Mouse (Mus musculus) olfactory bulb, adult 2 months (tissue): ENCODE results near the gene Tmem246.

ENCODE experiments used
- CTCF ChIP-seq: fragments of 200-500 bp; IDR thresholded peaks from 2 replicates; pipeline ENCODE4 v1.5.1; 2012; ENCODE audit warnings: low read depth, mild to moderate bottlenecking, low read length, moderate library complexity; ENCODE audit not compliant: insufficient read depth
- POLR2A ChIP-seq: fragments of 200-500 bp; IDR thresholded peaks from 2 replicates; pipeline ENCODE4 v1.6.1; 2012; ENCODE audit warnings: mild to moderate bottlenecking, low read depth, low read length, moderate library complexity; ENCODE audit not compliant: insufficient read depth

DNA sequence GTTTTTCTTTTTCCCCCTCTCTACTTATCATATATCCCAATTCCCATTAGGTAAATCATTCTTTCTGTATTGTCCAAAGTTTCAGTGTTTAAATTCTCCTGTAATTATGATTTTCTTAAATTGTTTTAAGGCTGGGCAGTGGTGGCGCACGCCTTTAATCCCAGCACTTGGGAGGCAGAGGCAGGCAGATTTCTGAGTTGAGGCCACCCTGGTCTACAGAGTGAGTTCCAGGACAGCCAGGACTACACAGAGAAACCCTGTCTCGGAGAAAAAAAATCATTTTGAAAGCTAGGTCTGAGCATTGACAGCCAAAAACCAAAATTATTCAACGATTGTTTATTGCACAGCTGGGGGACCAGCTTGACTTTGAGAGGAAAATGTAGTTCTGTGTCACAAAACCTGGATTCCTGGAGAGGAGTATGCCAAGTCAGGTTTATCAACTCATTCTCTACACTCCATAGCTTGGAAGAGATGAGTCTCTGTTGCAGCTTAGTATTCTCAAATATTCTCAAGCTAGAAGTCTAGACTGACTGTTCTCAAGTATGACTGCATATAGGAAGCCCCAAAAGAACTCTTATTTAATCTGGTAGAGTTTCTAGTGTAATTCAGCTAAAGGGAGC is 61.9 kb downstream of the Tmem246 start:
- TF ChIP-seq POLR2A (no peak), CTCF (no peak)
